Mouse (Mus musculus) midbrain, embryonic 16.5 days (tissue): ENCODE data around the gene Mrc2. TPM values are rescaled to one million over a fixed set of nuclear protein-coding genes. Genes with fewer than 3 reads are reported as not detected.

Experiments used
- ATAC-seq: fragments of 200-750 bp; cut with Nextera tagmentation; 2 replicates; pipeline ENCODE4 v1.8.0; 2017; ENCODE audit warnings: moderate TSS enrichment
- H3K27ac ChIP-seq: fragments of 300-500 bp; sonication (generic); 2 replicates; pipeline ENCODE4 v1.5.1; 2014; ENCODE audit warnings: mild to moderate bottlenecking, low read length, mixed read lengths
- H3K27me3 ChIP-seq: fragments of 300-500 bp; sonication (generic); 2 replicates; pipeline ENCODE4 v1.6.1; 2014; ENCODE audit warnings: low read depth, low read length, mixed read lengths; ENCODE audit not compliant: control insufficient read depth, insufficient read depth
- H3K36me3 ChIP-seq: fragments of 300-500 bp; sonication (generic); 2 replicates; pipeline ENCODE4 v1.6.1; 2014; ENCODE audit warnings: mild to moderate bottlenecking, low read length, moderate library complexity, mixed read lengths; ENCODE audit not compliant: control insufficient read depth, insufficient read depth
- H3K4me1 ChIP-seq: fragments of 300-500 bp; sonication (generic); 2 replicates; pipeline ENCODE4 v1.6.1; 2014; ENCODE audit warnings: mild to moderate bottlenecking, low read length, mixed read lengths; ENCODE audit not compliant: control insufficient read depth, insufficient read depth
- H3K4me2 ChIP-seq: fragments of 300-500 bp; sonication (generic); 2 replicates; pipeline ENCODE4 v1.6.1; 2014; ENCODE audit warnings: mild to moderate bottlenecking, low read length, mixed read lengths
- H3K4me3 ChIP-seq: fragments of 300-500 bp; sonication (generic); 2 replicates; pipeline ENCODE4 v1.5.1; 2014; ENCODE audit warnings: low read depth, mild to moderate bottlenecking, low read length, moderate library complexity, mixed read lengths
- H3K9ac ChIP-seq: fragments of 300-500 bp; sonication (generic); 2 replicates; pipeline ENCODE4 v1.6.1; 2014; ENCODE audit warnings: low read depth, low read length, mixed read lengths
- H3K9me3 ChIP-seq: fragments of 300-500 bp; sonication (generic); replicated peaks from 2 replicates; pipeline ENCODE4 v1.6.1; 2014; ENCODE audit warnings: mild to moderate bottlenecking, low read length, mixed read lengths; ENCODE audit not compliant: control insufficient read depth, poor library complexity, severe bottlenecking
- WGBS: fragments of 180-500 bp; shearing (Covaris S2); extraction: QIAGEN DNeasy Blood & Tissue Kit; methylation state at CpG from one replicate; pipeline ENCODE4 v1.1.7; 2014; 5-methylcytosine and 5-hydroxymethylcytosine counted together
- polyA plus RNA-seq: library from polyadenylated mRNA; unstranded; fragments of >200 nt; fragmentation: Nextera tagmentation; extraction: Ambion mirVana; gene quantifications from 2 replicates; pipeline ENCODE4 v1.2.1, GENCODE M21; 2015

Gene Mrc2
- polyA plus RNA-seq, 1 experiment from 2014 or later = 4.5 TPM

- peak overlapping the region; percentile 73 for H3K27ac ChIP-seq
- H3K4me2 ChIP-seq = no peak overlapping the region
- H3K27me3 ChIP-seq = no peaks in the 10 kb centered on the region
- 85% methylated on average over 3 of the region's 3 CpGs for WGBS
- H3K9me3 ChIP-seq = no peaks in the 10 kb centered on the region
- no peak overlapping the region for H3K9ac ChIP-seq
- H3K4me1 ChIP-seq = peaks cover 22% of the 10 kb centered on the region
- ATAC-seq = no peak
- no peaks in the 10 kb centered on the region for H3K36me3 ChIP-seq
- no peak overlapping the region for H3K4me3 ChIP-seq
Measured at GRCm38 (mm10) chr11:105365611-105366010, 73.2 kb downstream of the Mrc2 start.

- 85% methylated on average over 3 of the region's 4 CpGs for WGBS
- no peak overlapping the region for H3K4me2 ChIP-seq
- H3K4me3 ChIP-seq = no peak overlapping the region
Measured at GRCm38 (mm10) chr11:105366051-105366450, 73.6 kb downstream of the Mrc2 start.

GRCm38 (mm10) chr11:105367163-105367562 is 74.7 kb downstream of the Mrc2 start:
- no peak overlapping the region for H3K9ac ChIP-seq
- peaks cover 22% of the 10 kb centered on the region for H3K4me1 ChIP-seq
- H3K27me3 ChIP-seq = no peaks in the 10 kb centered on the region
- ATAC-seq = no peak
- H3K4me2 ChIP-seq = no peak overlapping the region
- H3K27ac ChIP-seq = no peak overlapping the region
- H3K9me3 ChIP-seq = no peaks in the 10 kb centered on the region
- no peaks in the 10 kb centered on the region for H3K36me3 ChIP-seq
- WGBS = 94% methylated on average over 3 of the region's 3 CpGs
- no peak overlapping the region for H3K4me3 ChIP-seq

More at GRCm38 (mm10) chr11:105366051-105366450, 73.6 kb downstream of the Mrc2 start:
- ATAC-seq = no peak
- no peak overlapping the region for H3K9ac ChIP-seq
- H3K27me3 ChIP-seq = no peaks in the 10 kb centered on the region
- H3K27ac ChIP-seq = no peak overlapping the region
- no peaks in the 10 kb centered on the region for H3K36me3 ChIP-seq
- peaks cover 22% of the 10 kb centered on the region for H3K4me1 ChIP-seq
- H3K9me3 ChIP-seq = no peaks in the 10 kb centered on the region

- Histone ChIP-seq H3K36me3 (no peaks in the 10 kb centered on the region), H3K4me1 (peaks cover 18% of the 10 kb centered on the region), H3K4me3 (no peak overlapping the region), H3K4me2 (no peak overlapping the region), H3K9ac (no peak overlapping the region), H3K27me3 (no peaks in the 10 kb centered on the region), H3K9me3 (no peaks in the 10 kb centered on the region), H3K27ac (no peak overlapping the region)
- no peak for ATAC-seq
- WGBS = 92% methylated on average over 5 of the region's 5 CpGs
Measured at GRCm38 (mm10) chr11:105368833-105369232, 76.4 kb downstream of the Mrc2 start.

GRCm38 (mm10) chr11:105369526-105370386 is 77.3 kb downstream of the Mrc2 start:
- ATAC-seq = no peak
- WGBS = 89% methylated on average over 13 of the region's 13 CpGs
- Histone ChIP-seq H3K4me3 (no peak overlapping the region), H3K4me2 (no peak overlapping the region), H3K4me1 (peaks cover 8% of the 10 kb centered on the region), H3K9ac (no peak overlapping the region), H3K27me3 (no peaks in the 10 kb centered on the region), H3K9me3 (no peaks in the 10 kb centered on the region), H3K36me3 (no peaks in the 10 kb centered on the region), H3K27ac (no peak overlapping the region)

- H3K9ac ChIP-seq = no peak overlapping the region
- H3K36me3 ChIP-seq = no peaks in the 10 kb centered on the region
- WGBS = 86% methylated on average over 9 of the region's 9 CpGs
- H3K4me1 ChIP-seq = no peaks in the 10 kb centered on the region
- no peaks in the 10 kb centered on the region for H3K27me3 ChIP-seq
- no peak overlapping the region for H3K27ac ChIP-seq
- H3K4me2 ChIP-seq = no peak overlapping the region
- no peaks in the 10 kb centered on the region for H3K9me3 ChIP-seq
- no peak overlapping the region for H3K4me3 ChIP-seq
- no peak for ATAC-seq
Measured at GRCm38 (mm10) chr11:105371818-105372217, 79.4 kb downstream of the Mrc2 start.

- no peak overlapping the region for H3K4me3 ChIP-seq
- H3K27me3 ChIP-seq = no peaks in the 10 kb centered on the region
- no peaks in the 10 kb centered on the region for H3K36me3 ChIP-seq
- no peaks in the 10 kb centered on the region for H3K9me3 ChIP-seq
- 80% methylated on average over 8 of the region's 8 CpGs for WGBS
- no peak overlapping the region for H3K4me2 ChIP-seq
- H3K9ac ChIP-seq = no peak overlapping the region
- H3K27ac ChIP-seq = no peak overlapping the region
- ATAC-seq = no peak
- H3K4me1 ChIP-seq = no peaks in the 10 kb centered on the region
Measured at GRCm38 (mm10) chr11:105373881-105374280, 81.4 kb downstream of the Mrc2 start.

GRCm38 (mm10) chr11:105374526-105375175 is 82.2 kb downstream of the Mrc2 start:
- Histone ChIP-seq H3K4me2 (no peak overlapping the region), H3K9ac (no peak overlapping the region), H3K36me3 (no peaks in the 10 kb centered on the region), H3K27ac (no peak overlapping the region), H3K4me1 (no peaks in the 10 kb centered on the region), H3K4me3 (no peak overlapping the region), H3K9me3 (no peaks in the 10 kb centered on the region), H3K27me3 (no peaks in the 10 kb centered on the region)
- 75% methylated on average over 10 of the region's 10 CpGs for WGBS
- no peak for ATAC-seq

- Histone ChIP-seq H3K36me3 (no peaks in the 10 kb centered on the region), H3K4me2 (no peak overlapping the region), H3K27ac (no peak overlapping the region), H3K9me3 (no peaks in the 10 kb centered on the region), H3K27me3 (no peaks in the 10 kb centered on the region), H3K4me1 (no peaks in the 10 kb centered on the region), H3K4me3 (no peak overlapping the region), H3K9ac (no peak overlapping the region)
- ATAC-seq = no peak
- WGBS = 89% methylated on average over 1 of the region's 1 CpGs
Measured at GRCm38 (mm10) chr11:105375821-105376235, 83.4 kb downstream of the Mrc2 start.
